Mouse (Mus musculus) E14TG2a.4 (cell line): ENCODE data around the gene Dennd5b.

ENCODE experiments used
- CTCF ChIP-seq: conservative IDR thresholded peaks from 2 replicates; pipeline ENCODE4 v1.5.1; 2014; ENCODE audit warnings: low read length
- NANOG ChIP-seq: IDR thresholded peaks from 2 replicates; pipeline ENCODE4 v1.6.1; 2014; ENCODE audit warnings: borderline replicate concordance, low read length, mixed read lengths

DNA sequence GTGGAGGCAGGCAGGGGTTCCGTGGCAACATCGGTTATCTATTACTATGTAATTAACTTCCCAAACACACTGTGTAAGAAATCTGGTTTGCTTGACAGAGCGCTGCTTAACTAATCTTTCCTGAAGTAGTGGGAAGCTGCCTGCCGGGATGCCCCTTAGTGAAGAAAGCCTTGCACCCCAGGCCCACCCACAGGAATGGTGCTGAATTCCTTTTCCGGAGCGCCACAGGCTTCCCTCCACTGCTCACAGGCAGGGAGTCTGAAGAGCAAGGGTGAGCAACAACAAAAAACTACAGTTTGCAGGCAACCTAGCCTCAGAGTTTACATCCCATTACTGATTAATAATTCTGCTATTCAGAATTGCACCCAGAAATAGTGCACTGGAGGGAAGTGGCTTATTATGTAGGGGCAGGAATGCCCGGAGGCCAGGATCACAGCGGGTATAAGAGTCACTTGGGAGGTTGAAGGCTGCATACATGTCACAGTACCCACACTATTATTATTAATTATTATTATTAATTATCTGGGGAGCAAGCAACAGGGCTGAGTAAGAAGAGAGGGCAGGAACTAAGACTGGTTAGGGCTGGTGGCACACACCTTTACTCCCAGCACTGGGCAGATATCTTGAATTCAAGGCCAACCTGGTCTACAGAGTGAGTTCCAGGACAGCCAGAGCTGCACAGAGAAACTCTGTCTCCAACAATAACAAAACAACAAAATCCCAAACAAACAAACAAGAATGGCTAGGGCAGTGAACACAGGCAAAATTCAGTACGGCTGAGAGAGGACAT lies 129.2 kb downstream of the Dennd5b start:
- TF ChIP-seq CTCF (no peak), NANOG (no peak)
